Mouse (Mus musculus) liver, embryonic 14.5 days (tissue): ENCODE results near the gene Ltb.

Source experiments
- CTCF ChIP-seq: IDR thresholded peaks from 2 replicates; pipeline ENCODE4 v1.5.1; 2016; ENCODE audit warnings: antibody characterized with exemption, low read depth, control low read depth
- EP300 ChIP-seq: IDR thresholded peaks from 2 replicates; pipeline ENCODE4 v1.6.1; 2016; ENCODE audit warnings: antibody characterized with exemption, low read depth

- TF ChIP-seq CTCF (no peak), EP300 (no peak)
These were observed 45.5 kb downstream of the Ltb start for GRCm38 (mm10) chr17:35239700-35240099.
